22 mouse cellular contexts compared by ENCODE assay signal in the genomic region with DNA sequence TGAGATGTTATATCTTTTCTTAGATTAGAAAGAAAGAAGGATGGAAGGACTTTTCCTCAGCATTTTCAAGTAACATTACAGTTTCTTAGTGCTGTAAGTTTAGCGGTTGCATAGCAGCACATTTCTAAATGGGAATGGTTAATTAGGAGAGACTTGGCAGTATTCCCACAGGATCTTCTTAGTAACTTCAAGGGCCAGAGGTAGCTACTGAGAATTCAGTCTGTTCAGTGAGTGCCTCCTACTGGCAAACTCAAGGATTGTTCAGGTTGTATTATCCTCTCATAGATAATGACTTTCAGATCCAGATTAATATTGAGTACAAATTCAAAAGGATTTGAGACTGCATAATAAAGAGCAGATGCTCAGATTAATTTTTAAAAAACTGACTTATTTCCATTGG.
A peak's percentile ranks its signal among the peaks of the same experiment; 100 is the strongest.
DNase-seq lines count a peak whose midpoint lies in the region; ATAC-seq and TF ChIP-seq lines count a peak whose summit lies in the region.
"Had no signal": no experiment of that assay in that cellular context is flagged by ENCODE, and none has a peak within 500 bp of the region (broad histone marks: within the 10 kb centered on the region; RNA-seq: fewer than 3 reads in every experiment).

No protein-coding gene starts in this region.

- no peak overlapping the region for H3K9ac ChIP-seq in forebrain, postnatal 0 days
- H3K9ac ChIP-seq: embryonic facial prominence, embryonic 12.5 days; liver, embryonic 15.5 days; midbrain, embryonic 12.5 days; stomach, embryonic 15.5 days had no signal

- 20% methylated on average over 1 of the region's 1 CpGs for WGBS in forebrain, postnatal 0 days
- 64% methylated on average over 1 of the region's 1 CpGs for WGBS in forebrain, embryonic 10.5 days

- H3K4me3 ChIP-seq in forebrain, postnatal 0 days (ENCODE audit: low read depth, low read length), result no peak overlapping the region
- no peak overlapping the region for H3K4me3 ChIP-seq in forebrain, embryonic 10.5 days
- H3K4me3 ChIP-seq: embryonic facial prominence, embryonic 12.5 days; heart, embryonic 10.5 days; liver, embryonic 15.5 days; midbrain, embryonic 12.5 days; stomach, embryonic 15.5 days had no signal

- no peaks in the 10 kb centered on the region for H3K4me1 ChIP-seq in forebrain, postnatal 0 days (ENCODE audit: insufficient read depth)
- no peaks in the 10 kb centered on the region for H3K4me1 ChIP-seq in forebrain, embryonic 10.5 days
- H3K4me1 ChIP-seq: embryonic facial prominence, embryonic 12.5 days; heart, embryonic 10.5 days; liver, embryonic 15.5 days; midbrain, embryonic 12.5 days; stomach, embryonic 15.5 days had no signal

- peak; percentile 28 for TF ChIP-seq CTCF in forebrain, postnatal 0 days (IDR thresholded peaks at IDR 0.05; ENCODE audit: low read depth)

- no peak for ATAC-seq in forebrain, postnatal 0 days
- ATAC-seq: inflammation-experienced regulatory T-cells, adult 6 months had no signal

- no peaks in the 10 kb centered on the region for H3K36me3 ChIP-seq in forebrain, postnatal 0 days (ENCODE audit: insufficient read depth)
- no peaks in the 10 kb centered on the region for H3K36me3 ChIP-seq in forebrain, embryonic 10.5 days (replicated peaks)
- H3K36me3 ChIP-seq: embryonic facial prominence, embryonic 12.5 days; heart, embryonic 10.5 days; liver, embryonic 15.5 days; midbrain, embryonic 12.5 days; stomach, embryonic 15.5 days had no signal

- no peak overlapping the region for H3K27ac ChIP-seq in forebrain, postnatal 0 days (ENCODE audit: low read depth, low read length)
- H3K27ac ChIP-seq in forebrain, embryonic 10.5 days, result no peak overlapping the region
- H3K27ac ChIP-seq: embryonic facial prominence, embryonic 12.5 days; heart, embryonic 10.5 days; kidney, postnatal 0 days; liver, embryonic 15.5 days; midbrain, embryonic 12.5 days; stomach, embryonic 15.5 days had no signal

- H3K4me2 ChIP-seq in forebrain, postnatal 0 days (ENCODE audit: low read depth), result no peak overlapping the region
- H3K4me2 ChIP-seq: embryonic facial prominence, embryonic 12.5 days; liver, embryonic 15.5 days; midbrain, embryonic 12.5 days; stomach, embryonic 15.5 days had no signal

- no peaks in the 10 kb centered on the region for H3K27me3 ChIP-seq in forebrain, postnatal 0 days (ENCODE audit: insufficient read depth, low read length)
- no peaks in the 10 kb centered on the region for H3K27me3 ChIP-seq in forebrain, embryonic 10.5 days (ENCODE audit: poor library complexity, severe bottlenecking)
- H3K27me3 ChIP-seq: embryonic facial prominence, embryonic 12.5 days; liver, embryonic 15.5 days; midbrain, embryonic 12.5 days; stomach, embryonic 15.5 days had no signal

- peak; percentile 32 for DNase-seq in forebrain, postnatal 0 days
- DNase-seq in forebrain, embryonic 10.5 days (ENCODE audit: extremely low spot score, low spot score), result no peak
- DNase-seq in left cerebral cortex, postnatal 14 days (ENCODE audit: low spot score in 2 of 2), result peak; percentile 24 to 43
- DNase-seq in left cerebral cortex, adult 18-20 months (ENCODE audit: low spot score in 2 of 2), result no peak
- DNase-seq in ES-CJ7 (ENCODE audit: low read depth, low spot score) (peak; percentile 33), ZHBTc4 (ENCODE audit: low read depth, low spot score) (peak; percentile 33)
- DNase-seq in cerebellum, postnatal 14 days, result no peak
- DNase-seq in cerebellum, adult 9-11 months, result no peak
- DNase-seq: cerebellum, adult 8-10 months; gastrocnemius, postnatal 14 days; heart, postnatal 36 days; left cerebral cortex, postnatal 4 days; lung, postnatal 36 days; spleen, adult 18-20 months; thymus, postnatal 36 days had no signal

- intact Hi-C loops in left cerebral cortex, postnatal 14 days (cut with DNase I), result no loop called here

- H3K9me3 ChIP-seq in forebrain, postnatal 0 days (ENCODE audit: low read length), result 0 out of 2 replicates have a peak, but pooled peaks cover 6% of the 10 kb centered on the region
- H3K9me3 ChIP-seq in forebrain, embryonic 10.5 days, result peaks cover 13% of the 10 kb centered on the region
- H3K9me3 ChIP-seq: liver, embryonic 15.5 days; midbrain, embryonic 12.5 days; stomach, embryonic 15.5 days had no signal

Comparison
In these comparisons a context has a peak if more than half of its experiments do, and no peak if none do; other contexts are left out.
1. DNase-seq: peak in forebrain, postnatal 0 days (single experiment), left cerebral cortex, postnatal 14 days (2 of 2), ES-CJ7 (single experiment) and ZHBTc4 (single experiment); none in forebrain, embryonic 10.5 days (single experiment), left cerebral cortex, adult 18-20 months (0 of 2), cerebellum, postnatal 14 days (0 of 2) and cerebellum, adult 9-11 months (single experiment).